7 mouse cellular contexts compared by ENCODE assay signal in genomic region chr9:44921123-44921468, GRCm38 (mm10). TPM values are rescaled to one million over a fixed set of nuclear protein-coding genes. Genes with fewer than 3 reads are reported as not detected.
A peak's percentile ranks its signal among the peaks of the same experiment; 100 is the strongest.
DNase-seq lines count a peak whose midpoint lies in the region; ATAC-seq lines count a peak whose summit lies in the region.

No protein-coding gene starts in this region.

- peak; percentile 80 for ATAC-seq in common myeloid progenitor, adult 5-6 weeks (replicated peaks; ENCODE audit: low read depth, poor library complexity, severe bottlenecking)
- ATAC-seq in forebrain, embryonic 16.5 days = peak; percentile 94
- peak; percentile 95 for ATAC-seq in midbrain, embryonic 16.5 days

- H3K4me1 ChIP-seq in forebrain, embryonic 16.5 days (replicated peaks; ENCODE audit: control insufficient read depth, insufficient read depth, low read length) = peaks cover 16% of the 10 kb centered on the region
- peaks cover 17% of the 10 kb centered on the region for H3K4me1 ChIP-seq in midbrain, embryonic 16.5 days (ENCODE audit: control insufficient read depth, insufficient read depth, low read length)

- H3K27ac ChIP-seq in forebrain, embryonic 16.5 days (ENCODE audit: low read length) = peak overlapping the region; percentile 92
- H3K27ac ChIP-seq in midbrain, embryonic 16.5 days (ENCODE audit: low read length) = peak overlapping the region; percentile 94

- no peaks in the 10 kb centered on the region for H3K36me3 ChIP-seq in forebrain, embryonic 16.5 days (ENCODE audit: control insufficient read depth, insufficient read depth)
- no peaks in the 10 kb centered on the region for H3K36me3 ChIP-seq in midbrain, embryonic 16.5 days (ENCODE audit: control insufficient read depth, insufficient read depth, low read length)

- DNase-seq in ovary, adult 18-20 months (ENCODE audit: low spot score) = peak; percentile 52
- DNase-seq in ovary, postnatal 14 days (ENCODE audit: low spot score) = no peak
- DNase-seq in liver = peak; percentile 40
- no peak for DNase-seq in thymus, postnatal 25 days

- WGBS in forebrain, embryonic 16.5 days = under 1% methylated on average over 8 of the region's 8 CpGs
- WGBS in midbrain, embryonic 16.5 days = under 1% methylated on average over 8 of the region's 8 CpGs

- peak overlapping the region; percentile 61 for H3K4me2 ChIP-seq in forebrain, embryonic 16.5 days (ENCODE audit: low read length)
- H3K4me2 ChIP-seq in midbrain, embryonic 16.5 days (ENCODE audit: low read length) = peak overlapping the region; percentile 54

- no peaks in the 10 kb centered on the region for H3K27me3 ChIP-seq in forebrain, embryonic 16.5 days (replicated peaks; ENCODE audit: control insufficient read depth, insufficient read depth, low read length)
- no peaks in the 10 kb centered on the region for H3K27me3 ChIP-seq in midbrain, embryonic 16.5 days (ENCODE audit: control insufficient read depth, insufficient read depth, low read depth, low read length)

- H3K9ac ChIP-seq in forebrain, embryonic 16.5 days (replicated peaks; ENCODE audit: low read depth, low read length) = peak overlapping the region; percentile 47
- peak overlapping the region; percentile 75 for H3K9ac ChIP-seq in midbrain, embryonic 16.5 days (ENCODE audit: low read depth, low read length)

- peak overlapping the region; percentile 93 for H3K4me3 ChIP-seq in forebrain, embryonic 16.5 days (replicated peaks; ENCODE audit: low read length)
- H3K4me3 ChIP-seq in midbrain, embryonic 16.5 days (ENCODE audit: low read depth, low read length) = peak overlapping the region; percentile 70

- no peaks in the 10 kb centered on the region for H3K9me3 ChIP-seq in forebrain, embryonic 16.5 days (ENCODE audit: control insufficient read depth, low read length)
- H3K9me3 ChIP-seq in midbrain, embryonic 16.5 days (replicated peaks; ENCODE audit: control insufficient read depth, low read length, poor library complexity, severe bottlenecking) = no peaks in the 10 kb centered on the region

RNA-seq across cellular contexts. Expression of gene Atp5l, which starts 0.6 kb away (rescaled TPM):
- 118 and 199 TPM in 2 replicates for total RNA-seq in common myeloid progenitor, adult 5-6 weeks (2017)
- polyA plus RNA-seq in forebrain, embryonic 16.5 days (2015; fragmentation: Nextera tagmentation; extraction: Ambion mirVana) = 638 and 661 TPM in 2 replicates
- 651 and 716 TPM in 2 replicates for polyA plus RNA-seq in midbrain, embryonic 16.5 days (2015; fragmentation: Nextera tagmentation; extraction: Ambion mirVana)

RNA-seq across cellular contexts. Expression of gene Kmt2a, which starts 40.0 kb away (rescaled TPM):
- total RNA-seq in common myeloid progenitor, adult 5-6 weeks (2017) = 19.9 and 21.1 TPM in 2 replicates
- 22.2 and 24.3 TPM in 2 replicates for polyA plus RNA-seq in forebrain, embryonic 16.5 days (2015; fragmentation: Nextera tagmentation; extraction: Ambion mirVana)
- 14.1 and 22.3 TPM in 2 replicates for polyA plus RNA-seq in midbrain, embryonic 16.5 days (2015; fragmentation: Nextera tagmentation; extraction: Ambion mirVana)

RNA-seq across cellular contexts. Expression of gene Ube4a, which starts 44.3 kb away (rescaled TPM):
- total RNA-seq in common myeloid progenitor, adult 5-6 weeks (2017) = 33.7 and 52.3 TPM in 2 replicates
- polyA plus RNA-seq in forebrain, embryonic 16.5 days (2015; fragmentation: Nextera tagmentation; extraction: Ambion mirVana) = 38.5 and 42.7 TPM in 2 replicates
- 33.5 and 39.3 TPM in 2 replicates for polyA plus RNA-seq in midbrain, embryonic 16.5 days (2015; fragmentation: Nextera tagmentation; extraction: Ambion mirVana)

RNA-seq across cellular contexts. Expression of gene Cd3g, which starts 59.1 kb away (rescaled TPM):
- 1.4 TPM in 1 of 2 replicates, not detected in the other for total RNA-seq in common myeloid progenitor, adult 5-6 weeks (2017)
- polyA plus RNA-seq in forebrain, embryonic 16.5 days (2015; fragmentation: Nextera tagmentation; extraction: Ambion mirVana) = not detected in 2 replicates
- not detected in 2 replicates for polyA plus RNA-seq in midbrain, embryonic 16.5 days (2015; fragmentation: Nextera tagmentation; extraction: Ambion mirVana)

Comparison
In these comparisons a context has a peak if more than half of its experiments do, and no peak if none do; other contexts are left out.
1. DNase-seq: peak in ovary, adult 18-20 months (single experiment) and liver (single experiment); none in ovary, postnatal 14 days (single experiment) and thymus, postnatal 25 days (single experiment).
2. Peak in every context shown above with its lines, with median percentiles within 50 percentile points of each other: ATAC-seq.